Mouse (Mus musculus): Measurements from ENCODE around the gene 4921504E06Rik. TPM values are rescaled to one million over a fixed set of nuclear protein-coding genes. Genes with fewer than 3 reads are reported as not detected.

The 4921504E06Rik gene
- polyA plus RNA-seq, 1 experiment = not detected

DNA sequence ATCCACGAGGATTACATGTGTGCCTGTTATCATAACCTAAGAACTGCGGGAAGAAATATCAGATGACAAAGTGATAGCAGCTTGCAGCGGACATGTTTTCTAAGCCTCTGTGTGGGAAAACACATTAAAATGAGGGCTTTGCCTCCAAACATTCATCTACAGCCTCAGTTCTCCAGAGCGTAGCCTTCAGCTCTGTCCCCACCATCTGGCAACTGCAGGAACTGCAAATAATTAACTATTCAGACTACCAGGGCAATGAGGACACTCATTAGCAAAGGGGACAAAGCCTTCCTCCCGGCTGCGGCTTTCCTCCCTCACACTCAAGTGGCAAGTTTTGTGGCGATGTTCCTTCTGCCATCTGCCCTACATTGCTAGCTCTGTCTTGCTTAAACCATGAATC lies 33.9 kb downstream of the 4921504E06Rik start:
- 9% methylated on average over 7 of the region's 7 CpGs for WGBS
- no peak overlapping the region for H3K27ac ChIP-seq (ENCODE audit: control insufficient read depth, insufficient read depth, low read length)
- no peaks in the 10 kb centered on the region for H3K4me1 ChIP-seq (replicated peaks; ENCODE audit: control insufficient read depth, insufficient read depth, low read length)
- H3K27me3 ChIP-seq (ENCODE audit: control insufficient read depth, insufficient read depth, low read length) = peaks cover 2% of the 10 kb centered on the region; the same call in 1 of the 2 replicates
- peak; percentile 49 for DNase-seq
- H3K36me3 ChIP-seq (ENCODE audit: control insufficient read depth, insufficient read depth, low read length) = no peaks in the 10 kb centered on the region
- TF ChIP-seq CTCF (IDR thresholded peaks at IDR 0.05; ENCODE audit: borderline replicate concordance, control insufficient read depth, extremely low read depth, insufficient read depth, low read length, poor library complexity) = no peak
- H3K4me3 ChIP-seq (ENCODE audit: control insufficient read depth, insufficient read depth, low read length) = no peak overlapping the region

DNA sequence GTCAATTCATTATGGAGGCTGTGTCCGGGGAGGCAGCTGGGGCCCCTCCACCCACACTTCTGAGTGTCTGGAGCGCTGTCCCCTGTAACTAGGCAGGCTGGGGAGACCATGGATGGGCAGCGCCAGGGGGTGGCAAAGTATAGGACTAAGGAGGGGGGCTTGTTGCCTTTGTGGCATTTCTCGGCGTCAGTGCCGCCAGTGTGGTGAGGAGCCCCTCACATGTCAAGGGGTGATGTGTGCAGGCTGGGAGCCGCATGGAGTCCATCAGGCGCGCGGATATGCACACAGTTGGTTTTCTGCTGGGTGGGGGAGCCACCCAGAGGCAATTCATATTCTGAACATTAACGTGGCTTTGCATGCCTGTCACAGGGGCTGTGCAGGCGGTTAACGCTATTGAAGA lies 35.8 kb downstream of the 4921504E06Rik start:
- no peak overlapping the region for H3K27ac ChIP-seq (ENCODE audit: control insufficient read depth, insufficient read depth, low read length)
- no peak overlapping the region for H3K4me3 ChIP-seq (ENCODE audit: control insufficient read depth, insufficient read depth, low read length)
- no peak for DNase-seq
- peaks cover 2% of the 10 kb centered on the region; the same call in 1 of the 2 replicates for H3K27me3 ChIP-seq (ENCODE audit: control insufficient read depth, insufficient read depth, low read length)
- no peaks in the 10 kb centered on the region for H3K4me1 ChIP-seq (replicated peaks; ENCODE audit: control insufficient read depth, insufficient read depth, low read length)
- no peaks in the 10 kb centered on the region for H3K36me3 ChIP-seq (ENCODE audit: control insufficient read depth, insufficient read depth, low read length)
- TF ChIP-seq POLR2A (IDR thresholded peaks at IDR 0.05; ENCODE audit: control insufficient read depth, extremely low read depth, insufficient read depth, low read length, poor library complexity) = no peak
- TF ChIP-seq CTCF (IDR thresholded peaks at IDR 0.05; ENCODE audit: borderline replicate concordance, control insufficient read depth, extremely low read depth, insufficient read depth, low read length, poor library complexity) = no peak
- 71% methylated on average over 13 of the region's 13 CpGs for WGBS

DNA sequence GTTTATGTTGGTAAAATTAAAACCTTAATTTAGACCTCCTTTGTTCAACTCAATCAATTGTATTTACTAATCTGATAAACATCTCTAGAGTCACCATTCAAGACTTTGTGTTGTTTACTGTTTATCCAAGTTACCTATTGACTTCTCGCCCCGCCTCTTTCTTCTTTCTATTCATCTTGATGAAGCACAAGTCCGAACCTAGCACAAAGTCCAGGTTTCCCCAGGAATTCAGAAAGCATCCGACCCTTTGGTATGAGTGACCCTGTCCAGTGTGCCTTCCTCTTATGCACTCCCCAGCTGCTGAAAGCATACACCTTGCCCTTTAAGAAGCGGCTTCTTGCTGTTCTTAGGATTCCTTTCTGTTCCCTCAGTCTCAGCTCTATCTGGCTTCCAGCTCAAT lies 41.3 kb downstream of the 4921504E06Rik start:
- no peak for TF ChIP-seq POLR2A (IDR thresholded peaks at IDR 0.05; ENCODE audit: control insufficient read depth, extremely low read depth, insufficient read depth, low read length, poor library complexity)
- TF ChIP-seq CTCF (IDR thresholded peaks at IDR 0.05; ENCODE audit: borderline replicate concordance, control insufficient read depth, extremely low read depth, insufficient read depth, low read length, poor library complexity) = no peak
- Histone ChIP-seq H3K27ac (ENCODE audit: control insufficient read depth, insufficient read depth, low read length) (no peak overlapping the region), H3K27me3 (ENCODE audit: control insufficient read depth, insufficient read depth, low read length) (no peaks in the 10 kb centered on the region), H3K4me3 (ENCODE audit: control insufficient read depth, insufficient read depth, low read length) (no peak overlapping the region), H3K36me3 (ENCODE audit: control insufficient read depth, insufficient read depth, low read length) (no peaks in the 10 kb centered on the region), H3K4me1 (replicated peaks; ENCODE audit: control insufficient read depth, insufficient read depth, low read length) (no peaks in the 10 kb centered on the region)
- 86% methylated on average over 5 of the region's 5 CpGs for WGBS
- no peak for DNase-seq

DNA sequence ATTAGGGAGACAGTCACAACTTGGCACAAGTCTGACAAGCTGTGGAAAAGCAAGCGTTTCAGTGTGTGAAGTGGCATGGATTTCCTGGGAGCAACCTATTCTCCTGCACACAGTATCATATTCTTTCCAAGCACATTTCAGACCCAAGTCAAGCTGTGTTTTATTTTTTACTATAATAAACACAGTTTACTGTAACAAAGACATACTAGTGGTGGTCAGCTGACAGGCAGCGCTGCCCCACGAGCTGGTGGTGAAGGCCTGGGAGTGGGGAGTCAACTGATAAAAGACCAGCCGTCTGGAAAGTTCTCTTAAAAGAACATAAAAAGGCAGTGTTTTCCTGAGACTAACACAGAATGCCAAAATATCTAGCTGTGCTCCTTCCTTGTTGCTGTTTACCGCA lies 42.7 kb downstream of the 4921504E06Rik start:
- WGBS = 85% methylated on average over 5 of the region's 5 CpGs
- DNase-seq = no peak
- no peaks in the 10 kb centered on the region for H3K27me3 ChIP-seq (ENCODE audit: control insufficient read depth, insufficient read depth, low read length)
- TF ChIP-seq POLR2A (IDR thresholded peaks at IDR 0.05; ENCODE audit: control insufficient read depth, extremely low read depth, insufficient read depth, low read length, poor library complexity) (no peak), CTCF (IDR thresholded peaks at IDR 0.05; ENCODE audit: borderline replicate concordance, control insufficient read depth, extremely low read depth, insufficient read depth, low read length, poor library complexity) (no peak)
- no peak overlapping the region for H3K4me3 ChIP-seq (ENCODE audit: control insufficient read depth, insufficient read depth, low read length)
- no peak overlapping the region for H3K27ac ChIP-seq (ENCODE audit: control insufficient read depth, insufficient read depth, low read length)
- H3K4me1 ChIP-seq (replicated peaks; ENCODE audit: control insufficient read depth, insufficient read depth, low read length) = no peaks in the 10 kb centered on the region
- no peaks in the 10 kb centered on the region for H3K36me3 ChIP-seq (ENCODE audit: control insufficient read depth, insufficient read depth, low read length)

DNA sequence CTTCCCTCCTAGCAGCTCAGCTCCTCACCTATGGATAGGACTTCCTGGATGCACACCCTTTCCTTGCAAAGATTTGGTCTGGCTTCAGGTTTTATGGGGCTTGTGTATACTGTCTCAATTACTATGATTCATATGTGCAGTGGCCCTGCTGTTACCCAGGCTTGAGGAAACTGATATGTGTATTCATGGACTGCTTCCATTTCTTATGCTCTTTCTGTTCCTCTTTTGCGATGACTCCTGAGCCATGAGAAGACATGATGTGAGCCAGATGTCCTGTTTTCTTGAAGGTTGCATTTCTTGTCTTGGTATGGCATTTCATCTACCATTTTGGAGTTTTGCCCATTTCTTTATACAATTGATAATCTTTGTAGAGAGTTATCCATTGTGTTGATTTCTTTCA lies 48.0 kb downstream of the 4921504E06Rik start:
- H3K4me1 ChIP-seq (replicated peaks; ENCODE audit: control insufficient read depth, insufficient read depth, low read length) = no peaks in the 10 kb centered on the region
- H3K27ac ChIP-seq (ENCODE audit: control insufficient read depth, insufficient read depth, low read length) = no peak overlapping the region
- H3K4me3 ChIP-seq (ENCODE audit: control insufficient read depth, insufficient read depth, low read length) = no peak overlapping the region
- no peaks in the 10 kb centered on the region for H3K27me3 ChIP-seq (ENCODE audit: control insufficient read depth, insufficient read depth, low read length)
- TF ChIP-seq POLR2A (IDR thresholded peaks at IDR 0.05; ENCODE audit: control insufficient read depth, extremely low read depth, insufficient read depth, low read length, poor library complexity) = no peak
- TF ChIP-seq CTCF (IDR thresholded peaks at IDR 0.05; ENCODE audit: borderline replicate concordance, control insufficient read depth, extremely low read depth, insufficient read depth, low read length, poor library complexity) = no peak
- no peak for DNase-seq
- 83% methylated on average over 1 of the region's 1 CpGs for WGBS
- H3K36me3 ChIP-seq (ENCODE audit: control insufficient read depth, insufficient read depth, low read length) = no peaks in the 10 kb centered on the region

DNA sequence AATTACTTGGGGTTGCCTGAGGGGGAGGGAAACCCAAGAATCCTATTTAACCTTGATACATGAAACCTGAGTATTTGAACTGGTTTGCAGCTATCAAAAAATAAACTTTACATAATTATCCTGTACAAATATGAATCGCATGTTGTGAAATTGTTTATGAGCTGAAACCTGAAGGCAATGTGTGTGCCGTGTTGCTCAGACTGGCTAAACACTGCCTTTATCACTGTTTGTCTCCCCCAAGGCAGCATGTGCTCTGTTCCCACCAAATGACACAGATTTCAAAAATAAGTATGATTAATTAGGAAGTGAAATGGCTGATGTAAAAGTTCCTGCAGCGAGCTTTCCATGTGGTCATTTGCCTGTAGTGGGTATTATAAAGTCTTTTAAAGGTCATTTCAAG lies 63.5 kb downstream of the 4921504E06Rik start:
- TF ChIP-seq CTCF (IDR thresholded peaks at IDR 0.05; ENCODE audit: borderline replicate concordance, control insufficient read depth, extremely low read depth, insufficient read depth, low read length, poor library complexity) (no peak), POLR2A (IDR thresholded peaks at IDR 0.05; ENCODE audit: control insufficient read depth, extremely low read depth, insufficient read depth, low read length, poor library complexity) (no peak)
- DNase-seq = no peak
- Histone ChIP-seq H3K4me3 (ENCODE audit: control insufficient read depth, insufficient read depth, low read length) (no peak overlapping the region), H3K27me3 (ENCODE audit: control insufficient read depth, insufficient read depth, low read length) (no peaks in the 10 kb centered on the region), H3K4me1 (replicated peaks; ENCODE audit: control insufficient read depth, insufficient read depth, low read length) (no peaks in the 10 kb centered on the region), H3K27ac (ENCODE audit: control insufficient read depth, insufficient read depth, low read length) (no peak overlapping the region), H3K36me3 (ENCODE audit: control insufficient read depth, insufficient read depth, low read length) (no peaks in the 10 kb centered on the region)
- WGBS = 86% methylated on average over 3 of the region's 3 CpGs

DNA sequence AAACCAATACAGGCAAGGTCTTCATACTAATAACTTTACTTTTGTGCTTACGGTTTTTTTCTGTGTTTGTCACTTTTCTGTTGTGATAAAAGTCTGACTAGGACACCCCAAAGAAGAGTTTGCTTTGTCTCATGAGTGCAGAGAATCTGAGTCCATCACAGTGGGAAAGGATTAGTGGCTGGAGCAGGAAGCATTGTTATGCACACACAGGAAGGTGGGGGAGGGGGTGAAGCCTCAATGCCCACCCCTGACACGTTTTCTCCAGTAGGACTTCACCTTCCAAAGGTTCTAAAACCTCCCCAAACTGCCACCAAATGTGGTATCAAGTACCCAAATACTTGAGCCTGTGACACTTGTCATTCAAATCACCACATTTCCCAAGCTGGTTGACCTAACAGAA lies 91.8 kb downstream of the 4921504E06Rik start:
- Histone ChIP-seq H3K4me3 (ENCODE audit: control insufficient read depth, insufficient read depth, low read length) (no peak overlapping the region), H3K36me3 (ENCODE audit: control insufficient read depth, insufficient read depth, low read length) (no peaks in the 10 kb centered on the region), H3K27me3 (ENCODE audit: control insufficient read depth, insufficient read depth, low read length) (no peaks in the 10 kb centered on the region), H3K27ac (ENCODE audit: control insufficient read depth, insufficient read depth, low read length) (no peak overlapping the region), H3K4me1 (replicated peaks; ENCODE audit: control insufficient read depth, insufficient read depth, low read length) (no peaks in the 10 kb centered on the region)
- TF ChIP-seq CTCF (IDR thresholded peaks at IDR 0.05; ENCODE audit: borderline replicate concordance, control insufficient read depth, extremely low read depth, insufficient read depth, low read length, poor library complexity) (no peak), POLR2A (IDR thresholded peaks at IDR 0.05; ENCODE audit: control insufficient read depth, extremely low read depth, insufficient read depth, low read length, poor library complexity) (no peak)
- 42% methylated on average over 2 of the region's 2 CpGs for WGBS
- DNase-seq = no peak
